Mouse (Mus musculus) intestine, embryonic 14.5 days (tissue): ENCODE measurements at regions not wholly inside any gene's neighbourhood (a gene's known extent, or its start where the extent isn't known, plus 50 kb on each side); places are given as distances from the start of the nearest gene placed in this dataset.

Source experiments
- ATAC-seq: fragments of 200-750 bp; cut with Nextera tagmentation; replicated peaks from 2 replicates; pipeline ENCODE4 v1.8.0; 2017; ENCODE audit warnings: low read depth, moderate number of reproducible peaks, moderate TSS enrichment, moderate library complexity; ENCODE audit not compliant: low FRiP score, low TSS enrichment
- DNase-seq: peaks from one replicate; pipeline ENCODE4 v3.0.0-alpha.2; 2018; ENCODE audit warnings: low spot score
- H3K27ac ChIP-seq: fragments of 300-500 bp; sonication (generic); 2 replicates; pipeline ENCODE4 v1.5.1; 2014; ENCODE audit warnings: low read depth, mild to moderate bottlenecking, control low read depth
- H3K27me3 ChIP-seq: fragments of 300-500 bp; sonication (generic); replicated peaks from 2 replicates; pipeline ENCODE4 v1.6.1; 2014; ENCODE audit warnings: low read length, control low read depth; ENCODE audit not compliant: control insufficient read depth, insufficient read depth
- H3K36me3 ChIP-seq: fragments of 300-500 bp; sonication (generic); 2 replicates; pipeline ENCODE4 v1.6.1; 2014; ENCODE audit warnings: low read length, control low read depth; ENCODE audit not compliant: control insufficient read depth, insufficient read depth
- H3K4me1 ChIP-seq: fragments of 300-500 bp; sonication (generic); replicated peaks from 2 replicates; pipeline ENCODE4 v1.6.1; 2014; ENCODE audit warnings: low read length, control low read depth, mixed read lengths; ENCODE audit not compliant: control insufficient read depth, insufficient read depth
- H3K4me2 ChIP-seq: fragments of 300-500 bp; sonication (generic); 2 replicates; pipeline ENCODE4 v1.6.1; 2014; ENCODE audit warnings: low read length
- H3K4me3 ChIP-seq: fragments of 300-500 bp; sonication (generic); 2 replicates; pipeline ENCODE4 v1.5.1; 2014; ENCODE audit warnings: low read depth, low read length, control low read depth, mixed read lengths
- H3K9ac ChIP-seq: fragments of 300-500 bp; sonication (generic); 2 replicates; pipeline ENCODE4 v1.6.1; 2014; ENCODE audit warnings: mild to moderate bottlenecking, low read length
- H3K9me3 ChIP-seq: fragments of 300-500 bp; sonication (generic); 2 replicates; pipeline ENCODE4 v1.6.1; 2016; ENCODE audit warnings: low read length, control low read depth; ENCODE audit not compliant: control insufficient read depth
- WGBS: fragments of 180-500 bp; shearing (Covaris S2); extraction: QIAGEN DNeasy Blood & Tissue Kit; methylation state at CpG from one replicate; pipeline ENCODE4 v1.1.7; 2014; 5-methylcytosine and 5-hydroxymethylcytosine counted together

GRCm38 (mm10) chrX:7434268-7434667, 58.6 kb upstream of the Usp27x start:
- ATAC-seq (no peak), DNase-seq (no peak)
- no peak overlapping the region for H3K9ac ChIP-seq
- no peaks in the 10 kb centered on the region for H3K4me1 ChIP-seq
- WGBS = 51% methylated on average over 2 of the region's 2 CpGs
- no peak overlapping the region for H3K4me3 ChIP-seq
- H3K4me2 ChIP-seq = no peak overlapping the region
- no peaks in the 10 kb centered on the region for H3K9me3 ChIP-seq
- no peak overlapping the region for H3K27ac ChIP-seq
- H3K36me3 ChIP-seq = no peaks in the 10 kb centered on the region
- H3K27me3 ChIP-seq = no peaks in the 10 kb centered on the region

GRCm38 (mm10) chrX:7430456-7430855, 54.8 kb upstream of the Usp27x start:
- Histone ChIP-seq H3K4me2 (no peak overlapping the region), H3K27me3 (no peaks in the 10 kb centered on the region), H3K9ac (no peak overlapping the region), H3K27ac (no peak overlapping the region), H3K36me3 (no peaks in the 10 kb centered on the region), H3K4me3 (no peak overlapping the region), H3K9me3 (no peaks in the 10 kb centered on the region), H3K4me1 (no peaks in the 10 kb centered on the region)
- ATAC-seq = no peak
- DNase-seq = no peak
- 80% methylated on average over 1 of the region's 1 CpGs for WGBS

- ATAC-seq (no peak), DNase-seq (no peak)
- Histone ChIP-seq H3K36me3 (no peaks in the 10 kb centered on the region), H3K4me2 (no peak overlapping the region), H3K9me3 (no peaks in the 10 kb centered on the region), H3K27me3 (no peaks in the 10 kb centered on the region), H3K4me1 (no peaks in the 10 kb centered on the region), H3K4me3 (no peak overlapping the region), H3K9ac (no peak overlapping the region), H3K27ac (no peak overlapping the region)
- WGBS = 12% methylated on average over 5 of the region's 5 CpGs
These were observed 53.9 kb upstream of the Usp27x start for GRCm38 (mm10) chrX:7429524-7429865.

GRCm38 (mm10) chrX:7428621-7429523, 53.2 kb upstream of the Usp27x start:
- 48% methylated on average over 20 of the region's 20 CpGs for WGBS
- Histone ChIP-seq H3K27me3 (no peaks in the 10 kb centered on the region), H3K9me3 (no peaks in the 10 kb centered on the region), H3K36me3 (no peaks in the 10 kb centered on the region), H3K4me3 (no peak overlapping the region), H3K9ac (no peak overlapping the region), H3K27ac (no peak overlapping the region), H3K4me1 (no peaks in the 10 kb centered on the region), H3K4me2 (no peak overlapping the region)
- no peak for DNase-seq
- peak; percentile 43; the same call in 1 of the 2 replicates for ATAC-seq
